Mouse (Mus musculus) lung, postnatal 0 days (tissue): ENCODE results near the gene Slain2. TPM values are rescaled to one million over a fixed set of nuclear protein-coding genes. Genes with fewer than 3 reads are reported as not detected.

Experiments
- ATAC-seq: fragments of 200-750 bp; cut with Nextera tagmentation; 2 replicates; pipeline ENCODE4 v1.8.0; 2017; ENCODE audit warnings: moderate library complexity
- DNase-seq: peaks from one replicate; pipeline ENCODE4 v3.0.0-alpha.2; 2016; ENCODE audit warnings: low spot score
- H3K27ac ChIP-seq: fragments of 300-500 bp; sonication (generic); 2 replicates; pipeline ENCODE4 v1.5.1; 2014; ENCODE audit warnings: antibody characterized with exemption, mild to moderate bottlenecking, low read length, mixed read lengths
- H3K27me3 ChIP-seq: fragments of 300-500 bp; sonication (generic); replicated peaks from 2 replicates; pipeline ENCODE4 v1.6.1; 2014; ENCODE audit warnings: low read length, mixed read lengths; ENCODE audit not compliant: insufficient read depth
- H3K36me3 ChIP-seq: fragments of 300-500 bp; sonication (generic); 2 replicates; pipeline ENCODE4 v1.6.1; 2014; ENCODE audit warnings: low read length, mixed read lengths; ENCODE audit not compliant: insufficient read depth
- H3K4me1 ChIP-seq: fragments of 300-500 bp; sonication (generic); 2 replicates; pipeline ENCODE4 v1.6.1; 2014; ENCODE audit warnings: antibody characterized with exemption, low read depth, low read length, mixed read lengths; ENCODE audit not compliant: insufficient read depth
- H3K4me2 ChIP-seq: fragments of 300-500 bp; sonication (generic); replicated peaks from 2 replicates; pipeline ENCODE4 v1.6.1; 2014; ENCODE audit warnings: low read depth, mild to moderate bottlenecking, low read length, moderate library complexity, mixed read lengths
- H3K4me3 ChIP-seq: fragments of 300-500 bp; sonication (generic); 2 replicates; pipeline ENCODE4 v1.5.1; 2014; ENCODE audit warnings: low read depth, low read length
- H3K9ac ChIP-seq: fragments of 300-500 bp; sonication (generic); replicated peaks from 2 replicates; pipeline ENCODE4 v1.6.1; 2014; ENCODE audit warnings: low read depth, mild to moderate bottlenecking
- H3K9me3 ChIP-seq: fragments of 300-500 bp; sonication (generic); 2 replicates; pipeline ENCODE4 v1.6.1; 2016; ENCODE audit warnings: low read length, mixed read lengths
- CTCF ChIP-seq: IDR thresholded peaks from 2 replicates; pipeline ENCODE4 v1.5.1; 2016; ENCODE audit warnings: antibody characterized with exemption, mild to moderate bottlenecking
- EP300 ChIP-seq: IDR thresholded peaks from 2 replicates; pipeline ENCODE4 v1.6.1; 2016; ENCODE audit warnings: antibody characterized with exemption, mild to moderate bottlenecking, control low read depth
- WGBS: fragments of 180-500 bp; shearing (Covaris S2); extraction: QIAGEN DNeasy Blood & Tissue Kit; methylation state at CpG from one replicate; pipeline ENCODE4 v1.1.7; 2014; 5-methylcytosine and 5-hydroxymethylcytosine counted together
- polyA plus RNA-seq: library from polyadenylated mRNA; unstranded; fragments of >200 nt; fragmentation: Nextera tagmentation; extraction: Ambion mirVana; gene quantifications from 2 replicates; pipeline ENCODE4 v1.2.1, GENCODE M21; 2015

The Slain2 gene
- polyA plus RNA-seq, 1 experiment from 2014 or later, result 13.4 TPM

DNA sequence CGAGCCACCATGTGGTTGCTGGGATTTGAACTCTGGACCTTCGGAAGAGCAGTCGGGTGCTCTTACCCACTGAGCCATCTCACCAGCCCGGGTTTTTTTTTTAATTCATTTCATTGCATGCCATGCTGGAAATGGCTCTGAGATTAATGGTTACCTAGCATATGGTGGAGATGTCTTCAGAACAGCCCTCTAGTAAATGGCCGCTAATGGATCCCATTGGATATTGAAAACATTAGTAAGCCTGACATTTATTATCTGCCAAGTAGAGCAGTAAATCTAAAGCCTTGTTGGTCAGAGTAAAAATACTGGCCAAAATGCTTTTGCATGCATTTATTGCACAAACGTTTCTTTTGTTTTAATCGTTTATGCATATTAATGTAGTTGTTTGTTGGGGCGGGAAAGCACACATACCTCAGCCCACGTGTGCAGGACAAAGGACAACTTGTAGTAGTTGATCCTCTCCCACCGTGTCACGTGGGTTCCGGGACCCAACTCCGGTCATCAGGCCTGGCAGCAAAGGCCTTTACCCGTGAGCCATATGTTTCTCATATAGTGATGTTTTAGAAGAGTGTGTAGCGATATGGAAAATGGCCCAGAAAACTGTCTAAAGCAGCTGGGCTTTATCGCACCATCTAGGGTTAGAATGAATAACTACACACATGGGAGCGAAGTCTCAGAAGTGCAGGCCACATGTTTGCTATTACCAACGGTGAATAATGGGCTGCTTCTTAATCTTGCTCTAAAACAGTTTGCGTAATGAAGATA lies 27.5 kb upstream of the Slain2 start:
- TF ChIP-seq EP300, result no peak
- TF ChIP-seq CTCF, result peak; percentile 16; the same call in 1 of the 2 replicates
- Histone ChIP-seq H3K9me3 (no peaks in the 10 kb centered on the region), H3K27me3 (no peaks in the 10 kb centered on the region), H3K9ac (no peak overlapping the region), H3K4me1 (no peaks in the 10 kb centered on the region), H3K36me3 (no peaks in the 10 kb centered on the region), H3K4me2 (no peak overlapping the region), H3K4me3 (no peak overlapping the region), H3K27ac (no peak overlapping the region)
- 77% methylated on average over 19 of the region's 19 CpGs for WGBS
- ATAC-seq (peak; percentile 37; the same call in 1 of the 2 replicates), DNase-seq (no peak)

DNA sequence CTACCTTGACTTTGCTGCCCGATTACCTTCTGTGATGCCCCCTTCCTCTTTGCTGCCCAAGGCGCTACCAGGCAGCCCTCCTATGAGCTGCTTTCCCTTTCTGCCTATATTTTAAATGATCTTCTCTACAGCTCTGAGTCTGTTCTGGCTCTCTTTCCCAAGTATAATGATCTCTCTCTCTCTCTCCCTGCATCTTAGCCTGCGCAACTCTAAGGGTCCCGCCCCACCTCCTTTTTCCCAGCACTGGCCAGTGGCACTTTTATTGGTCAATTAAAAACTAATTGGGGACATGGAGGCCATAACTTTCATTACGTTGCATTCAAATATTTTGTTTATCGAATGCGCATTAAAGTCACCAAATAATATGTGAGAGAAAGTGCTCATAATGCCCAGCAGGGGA lies 25.8 kb upstream of the Slain2 start:
- no peak for ATAC-seq
- H3K9ac ChIP-seq, result no peak overlapping the region
- H3K4me3 ChIP-seq, result no peak overlapping the region
- no peak for TF ChIP-seq EP300
- TF ChIP-seq CTCF, result no peak
- H3K4me2 ChIP-seq, result no peak overlapping the region
- no peaks in the 10 kb centered on the region for H3K36me3 ChIP-seq
- H3K9me3 ChIP-seq, result no peaks in the 10 kb centered on the region
- no peaks in the 10 kb centered on the region for H3K4me1 ChIP-seq
- H3K27ac ChIP-seq, result no peak overlapping the region
- no peak for DNase-seq
- 87% methylated on average over 7 of the region's 7 CpGs for WGBS
- H3K27me3 ChIP-seq, result no peaks in the 10 kb centered on the region

DNA sequence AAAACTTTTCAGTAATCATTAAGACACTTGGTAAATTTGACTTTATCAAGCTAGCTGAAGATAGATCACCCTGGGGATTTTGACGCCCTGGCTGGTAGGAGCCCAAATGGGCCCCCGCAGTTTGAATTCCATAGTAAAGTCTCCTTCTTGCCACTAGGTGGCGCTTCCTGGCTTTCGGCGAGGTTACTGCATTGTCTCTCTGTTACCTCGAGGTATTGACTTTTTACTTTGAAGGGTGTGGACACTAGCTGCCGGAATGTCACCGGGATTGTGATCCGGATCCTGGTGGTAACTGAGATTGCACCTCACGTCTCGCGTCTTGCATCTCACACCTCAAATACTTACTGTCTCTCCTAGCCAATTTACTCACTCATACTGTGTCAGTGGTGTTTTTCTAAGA lies 22.6 kb upstream of the Slain2 start:
- ATAC-seq, result peak; percentile 76
- under 1% methylated on average over 12 of the region's 12 CpGs for WGBS

DNA sequence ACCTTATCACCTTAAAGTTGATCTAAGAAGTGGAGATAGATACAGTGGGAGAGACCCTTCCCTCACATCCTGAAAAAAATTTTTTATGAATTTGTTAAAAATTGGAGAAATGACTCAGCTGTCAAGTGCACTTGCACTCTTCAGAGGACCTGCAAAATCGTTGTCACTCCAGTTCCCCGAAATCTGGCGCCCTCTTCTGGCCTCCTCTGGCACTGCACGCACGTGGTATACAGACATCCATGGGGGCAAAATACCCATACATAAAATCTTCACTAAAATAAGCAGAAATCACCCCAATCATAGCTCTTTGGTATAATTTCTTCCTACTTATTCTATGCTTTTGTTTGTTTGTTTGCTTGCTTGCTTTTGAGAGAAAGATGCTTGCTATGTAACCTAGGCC lies 20.1 kb upstream of the Slain2 start:
- no peaks in the 10 kb centered on the region for H3K4me1 ChIP-seq
- H3K9ac ChIP-seq, result no peak overlapping the region
- H3K9me3 ChIP-seq, result no peaks in the 10 kb centered on the region
- no peaks in the 10 kb centered on the region for H3K27me3 ChIP-seq
- H3K36me3 ChIP-seq, result no peaks in the 10 kb centered on the region
- ATAC-seq, result no peak
- H3K27ac ChIP-seq, result no peak overlapping the region
- DNase-seq, result no peak
- no peak overlapping the region for H3K4me3 ChIP-seq
- no peak for TF ChIP-seq EP300
- TF ChIP-seq CTCF, result peak; percentile 64
- no peak overlapping the region for H3K4me2 ChIP-seq
- WGBS, result 67% methylated on average over 5 of the region's 5 CpGs

More for the DNA sequence above, 22.6 kb upstream of the Slain2 start:
- TF ChIP-seq CTCF (peak; percentile 89), EP300 (no peak)
- no peak overlapping the region for H3K4me2 ChIP-seq
- no peaks in the 10 kb centered on the region for H3K27me3 ChIP-seq
- H3K4me1 ChIP-seq, result no peaks in the 10 kb centered on the region
- peak; percentile 87 for DNase-seq
- no peak overlapping the region for H3K4me3 ChIP-seq
- no peak overlapping the region for H3K9ac ChIP-seq
- H3K9me3 ChIP-seq, result no peaks in the 10 kb centered on the region
- no peak overlapping the region for H3K27ac ChIP-seq
- H3K36me3 ChIP-seq, result no peaks in the 10 kb centered on the region

DNA sequence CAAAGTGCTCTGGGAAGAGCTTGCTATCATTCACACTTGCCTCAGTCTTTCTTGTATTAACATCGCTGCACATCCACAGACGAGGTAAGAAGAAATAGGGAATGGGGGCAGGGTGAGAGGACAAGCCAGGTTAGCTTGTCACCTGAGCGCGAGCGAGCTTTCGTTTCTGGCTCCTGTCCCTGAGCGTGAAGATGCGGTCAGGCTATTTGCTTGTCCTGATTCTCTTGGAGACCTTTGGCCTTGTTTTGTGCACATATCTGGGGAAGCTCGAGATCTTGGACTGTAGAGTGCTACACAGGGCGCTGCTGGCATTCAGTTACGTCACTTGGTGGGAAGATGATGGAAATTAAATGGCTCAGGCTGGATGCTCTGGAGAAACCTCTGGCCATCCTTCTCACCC lies 18.8 kb upstream of the Slain2 start:
- WGBS, result 86% methylated on average over 11 of the region's 11 CpGs
- no peak for ATAC-seq
- Histone ChIP-seq H3K9me3 (no peaks in the 10 kb centered on the region), H3K27ac (no peak overlapping the region), H3K4me1 (no peaks in the 10 kb centered on the region), H3K4me2 (no peak overlapping the region), H3K36me3 (no peaks in the 10 kb centered on the region), H3K9ac (no peak overlapping the region), H3K4me3 (no peak overlapping the region), H3K27me3 (no peaks in the 10 kb centered on the region)
- TF ChIP-seq CTCF, result no peak
- TF ChIP-seq EP300, result no peak
- DNase-seq, result no peak

DNA sequence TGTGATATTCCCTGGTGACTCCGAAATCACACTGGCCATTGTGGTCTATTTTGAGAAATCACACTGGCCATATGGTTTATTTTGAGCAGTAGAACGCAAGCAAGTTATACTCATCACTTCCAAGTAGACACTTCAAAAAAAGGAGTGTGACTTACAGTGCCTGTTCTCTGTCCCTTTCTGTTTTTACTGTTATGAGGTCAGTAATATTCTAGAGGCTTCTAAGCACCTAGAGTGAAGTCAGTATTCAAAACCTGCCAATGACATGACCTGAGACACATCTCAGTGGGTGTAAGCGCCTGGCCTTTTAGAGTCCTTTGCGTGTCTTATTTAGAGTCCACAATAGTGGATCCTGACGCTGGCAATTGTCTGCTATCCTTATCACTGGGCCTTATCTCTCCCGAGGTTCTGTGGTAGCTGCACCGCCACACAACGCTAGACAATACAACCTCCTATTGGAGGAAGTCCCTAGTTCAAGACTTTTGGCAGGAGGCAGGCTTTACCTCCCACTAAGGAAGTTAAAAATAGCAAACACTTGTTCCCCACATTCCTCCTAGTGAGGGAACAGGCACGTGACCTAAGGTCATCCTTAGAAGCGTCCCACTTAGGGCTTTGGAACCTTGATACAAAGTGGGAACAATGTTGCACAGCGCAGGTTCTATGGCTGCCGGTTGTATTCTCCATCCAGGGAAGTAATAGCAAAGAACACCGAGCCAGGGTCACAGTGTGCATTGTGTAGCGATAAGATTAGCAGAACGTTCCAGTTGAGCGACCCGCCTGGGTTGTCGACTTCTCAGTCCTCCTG lies 17.4 kb upstream of the Slain2 start:
- Histone ChIP-seq H3K36me3 (no peaks in the 10 kb centered on the region), H3K4me2 (no peak overlapping the region), H3K9me3 (no peaks in the 10 kb centered on the region), H3K4me3 (no peak overlapping the region), H3K9ac (no peak overlapping the region), H3K4me1 (no peaks in the 10 kb centered on the region), H3K27me3 (no peaks in the 10 kb centered on the region), H3K27ac (no peak overlapping the region)
- DNase-seq, result peak; percentile 37
- TF ChIP-seq EP300 (no peak), CTCF (no peak)
- 56% methylated on average over 18 of the region's 18 CpGs for WGBS
- ATAC-seq, result peak; percentile 57
